Comparison of ENCODE assay signal across 8 mouse cellular contexts in genomic region chr2:131561344-131561870, GRCm38 (mm10). TPM values are rescaled to one million over a fixed set of nuclear protein-coding genes. Genes with fewer than 3 reads are reported as not detected.
DNase-seq lines count a peak whose midpoint lies in the region; ATAC-seq and TF ChIP-seq lines count a peak whose summit lies in the region.

No protein-coding gene starts in this region.

- 0 out of 2 replicates have a peak, but pooled peaks cover 3% of the 10 kb centered on the region for H3K4me1 ChIP-seq in kidney, embryonic 14.5 days (ENCODE audit: control insufficient read depth, insufficient read depth, low read length)
- peaks cover 3% of the 10 kb centered on the region; the same call in 1 of the 2 replicates for H3K4me1 ChIP-seq in cortical plate, adult 2 months (ENCODE audit: control insufficient read depth, insufficient read depth, low read length)
- H3K4me1 ChIP-seq in hindbrain, embryonic 11.5 days (replicated peaks; ENCODE audit: control insufficient read depth, insufficient read depth, low read length): 0 out of 2 replicates have a peak, but pooled peaks cover 2% of the 10 kb centered on the region
- H3K4me1 ChIP-seq in midbrain, embryonic 14.5 days (ENCODE audit: control insufficient read depth, insufficient read depth, low read length): peaks cover 7% of the 10 kb centered on the region; the same call in 1 of the 2 replicates

- H3K9ac ChIP-seq in kidney, embryonic 14.5 days (ENCODE audit: low read depth, low read length): peak overlapping the region; percentile 47; the same call in 1 of the 2 replicates
- no peak overlapping the region for H3K9ac ChIP-seq in hindbrain, embryonic 11.5 days (ENCODE audit: low read depth, low read length)
- no peak overlapping the region for H3K9ac ChIP-seq in midbrain, embryonic 14.5 days (replicated peaks; ENCODE audit: low read length)

- H3K36me3 ChIP-seq in kidney, embryonic 14.5 days (ENCODE audit: control insufficient read depth, insufficient read depth, low read length): no peaks in the 10 kb centered on the region
- H3K36me3 ChIP-seq in hindbrain, embryonic 11.5 days (ENCODE audit: control insufficient read depth, insufficient read depth, low read length): no peaks in the 10 kb centered on the region
- H3K36me3 ChIP-seq in midbrain, embryonic 14.5 days (ENCODE audit: control insufficient read depth, insufficient read depth, low read length): no peaks in the 10 kb centered on the region

- TF ChIP-seq POLR2A in cortical plate, adult 2 months (IDR thresholded peaks at IDR 0.05; ENCODE audit: extremely low read depth, insufficient read depth, low read length): 0 out of 2 replicates have a peak, but pooled peaks have one; percentile 8

- H3K27ac ChIP-seq in kidney, embryonic 14.5 days (ENCODE audit: low read depth, low read length): no peak overlapping the region
- H3K27ac ChIP-seq in cortical plate, adult 2 months (ENCODE audit: insufficient read depth, low read length): peak overlapping the region; percentile 76
- H3K27ac ChIP-seq in hindbrain, embryonic 11.5 days (ENCODE audit: low read depth, low read length): no peak overlapping the region
- no peak overlapping the region for H3K27ac ChIP-seq in midbrain, embryonic 14.5 days (replicated peaks; ENCODE audit: low read depth, low read length)

- peak; percentile 21; the same call in 1 of the 2 replicates for ATAC-seq in kidney, embryonic 14.5 days (ENCODE audit: low FRiP score, low TSS enrichment)
- no peak for ATAC-seq in hindbrain, embryonic 11.5 days (ENCODE audit: low FRiP score)
- peak; percentile 28 for ATAC-seq in midbrain, embryonic 14.5 days (ENCODE audit: low FRiP score, low TSS enrichment)

- TF ChIP-seq CTCF in cortical plate, adult 2 months (IDR thresholded peaks at IDR 0.05; ENCODE audit: extremely low read depth, insufficient read depth, low read length): no peak

- peak overlapping the region; percentile 78 for H3K4me2 ChIP-seq in kidney, embryonic 14.5 days (replicated peaks; ENCODE audit: low read depth, low read length)
- peak overlapping the region; percentile 80 for H3K4me2 ChIP-seq in hindbrain, embryonic 11.5 days (replicated peaks; ENCODE audit: low read depth, low read length)
- peak overlapping the region; percentile 72 for H3K4me2 ChIP-seq in midbrain, embryonic 14.5 days (ENCODE audit: low read length)

- H3K4me3 ChIP-seq in kidney, embryonic 14.5 days (ENCODE audit: low read length): peak overlapping the region; percentile 49
- peak overlapping the region; percentile 52 for H3K4me3 ChIP-seq in cortical plate, adult 2 months (ENCODE audit: insufficient read depth, low read length)
- peak overlapping the region; percentile 48; the same call in 1 of the 2 replicates for H3K4me3 ChIP-seq in hindbrain, embryonic 11.5 days (ENCODE audit: low read depth, low read length)
- peak overlapping the region; percentile 43 for H3K4me3 ChIP-seq in midbrain, embryonic 14.5 days (replicated peaks; ENCODE audit: low read depth, low read length)

- no peaks in the 10 kb centered on the region for H3K9me3 ChIP-seq in kidney, embryonic 14.5 days (ENCODE audit: control insufficient read depth, low read length)
- H3K9me3 ChIP-seq in hindbrain, embryonic 11.5 days (ENCODE audit: control insufficient read depth, low read length): no peaks in the 10 kb centered on the region
- no peaks in the 10 kb centered on the region for H3K9me3 ChIP-seq in midbrain, embryonic 14.5 days (ENCODE audit: control insufficient read depth, low read length)

- no peak for DNase-seq in kidney, postnatal 25 days
- peak; percentile 46 for DNase-seq in hindbrain, embryonic 11.5 days (ENCODE audit: low spot score)
- no peak for DNase-seq in midbrain, embryonic 14.5 days
- no peak for DNase-seq in cerebellum, adult 11 months
- DNase-seq in lung, postnatal 4 days: no peak
- no peak for DNase-seq in thymus, postnatal 4 days

- peaks cover 65% of the 10 kb centered on the region for H3K27me3 ChIP-seq in kidney, embryonic 14.5 days (ENCODE audit: control insufficient read depth, insufficient read depth, low read length)
- peaks cover 56% of the 10 kb centered on the region for H3K27me3 ChIP-seq in hindbrain, embryonic 11.5 days (ENCODE audit: control insufficient read depth, insufficient read depth, low read length)
- H3K27me3 ChIP-seq in midbrain, embryonic 14.5 days (ENCODE audit: control insufficient read depth, insufficient read depth, low read length): peaks cover 58% of the 10 kb centered on the region

- WGBS in kidney, embryonic 14.5 days: 4% methylated on average over 33 of the region's 33 CpGs
- WGBS in hindbrain, embryonic 11.5 days: 5% methylated on average over 33 of the region's 33 CpGs
- 4% methylated on average over 33 of the region's 33 CpGs for WGBS in midbrain, embryonic 14.5 days

RNA-seq across cellular contexts. Expression of gene Adra1d, which starts 0.7 kb away (rescaled TPM):
- 1.1 and 1.5 TPM in 2 replicates for polyA plus RNA-seq in kidney, embryonic 14.5 days (2014; fragmentation: Nextera tagmentation; extraction: Ambion mirVana)
- polyA plus RNA-seq in cortical plate, adult 2 months (2012; rRNA removed): 32.0 and 38.9 TPM in 2 replicates
- 0.17 and 0.18 TPM in 2 replicates for polyA plus RNA-seq in hindbrain, embryonic 11.5 days (2014; fragmentation: Nextera tagmentation; extraction: Ambion mirVana)
- polyA plus RNA-seq in midbrain, embryonic 14.5 days (2014; fragmentation: Nextera tagmentation; extraction: Ambion mirVana): not detected in 2 replicates

Comparison
In these comparisons a context has a peak if more than half of its experiments do, and no peak if none do; other contexts are left out.
1. RNA of gene Adra1d, which starts 0.7 kb away (polyA plus RNA-seq): 32.0 to 38.9 TPM in cortical plate, adult 2 months; 1.1 to 1.5 TPM in kidney, embryonic 14.5 days, 0.17 to 0.18 TPM in hindbrain, embryonic 11.5 days and not detected in midbrain, embryonic 14.5 days; every median in the first group is over 10 times any median in the second.
2. Peak in every context shown above with its lines, with median percentiles within 50 percentile points of each other: H3K4me2 ChIP-seq and H3K4me3 ChIP-seq.